Mouse (Mus musculus) hindbrain, postnatal 0 days (tissue): Measurements from ENCODE around the gene Grap. TPM values are rescaled to one million over a fixed set of nuclear protein-coding genes. Genes with fewer than 3 reads are reported as not detected.

Experiments
- ATAC-seq: fragments of 200-750 bp; cut with Nextera tagmentation; 2 replicates; pipeline ENCODE4 v1.8.0; 2017; ENCODE audit warnings: mild to moderate bottlenecking, moderate TSS enrichment, moderate library complexity
- DNase-seq: peaks from one replicate; pipeline ENCODE4 v3.0.0-alpha.2; 2015; ENCODE audit warnings: low spot score
- H3K27ac ChIP-seq: fragments of 300-500 bp; sonication (generic); 2 replicates; pipeline ENCODE4 v1.5.1; 2014; ENCODE audit warnings: mild to moderate bottlenecking
- H3K27me3 ChIP-seq: fragments of 300-500 bp; sonication (generic); 2 replicates; pipeline ENCODE4 v1.6.1; 2014; ENCODE audit warnings: low read length, mixed read lengths; ENCODE audit not compliant: insufficient read depth
- H3K36me3 ChIP-seq: fragments of 300-500 bp; sonication (generic); 2 replicates; pipeline ENCODE4 v1.6.1; 2014; ENCODE audit warnings: low read length, mixed read lengths; ENCODE audit not compliant: insufficient read depth
- H3K4me1 ChIP-seq: fragments of 300-500 bp; sonication (generic); 2 replicates; pipeline ENCODE4 v1.6.1; 2014; ENCODE audit warnings: antibody characterized with exemption, low read length, mixed read lengths; ENCODE audit not compliant: insufficient read depth
- H3K4me2 ChIP-seq: fragments of 300-500 bp; sonication (generic); 2 replicates; pipeline ENCODE4 v1.6.1; 2014; ENCODE audit warnings: low read depth, mild to moderate bottlenecking, low read length, moderate library complexity, mixed read lengths
- H3K4me3 ChIP-seq: fragments of 300-500 bp; sonication (generic); 2 replicates; pipeline ENCODE4 v1.5.1; 2014; ENCODE audit warnings: low read length
- H3K9ac ChIP-seq: fragments of 300-500 bp; sonication (generic); replicated peaks from 2 replicates; pipeline ENCODE4 v1.6.1; 2014; ENCODE audit warnings: mild to moderate bottlenecking, low read length, moderate library complexity, mixed read lengths
- H3K9me3 ChIP-seq: fragments of 300-500 bp; sonication (generic); 2 replicates; pipeline ENCODE4 v1.6.1; 2016; ENCODE audit warnings: low read length, mixed read lengths
- CTCF ChIP-seq: IDR thresholded peaks from 2 replicates; pipeline ENCODE4 v1.5.1; 2016; ENCODE audit warnings: antibody characterized with exemption, control low read depth, low read depth
- WGBS: fragments of 180-500 bp; shearing (Covaris S2); extraction: QIAGEN DNeasy Blood & Tissue Kit; methylation state at CpG from one replicate; pipeline ENCODE4 v1.1.7; 2014; 5-methylcytosine and 5-hydroxymethylcytosine counted together
- polyA plus RNA-seq: library from polyadenylated mRNA; unstranded; fragments of >200 nt; fragmentation: Nextera tagmentation; extraction: Ambion mirVana; gene quantifications from 2 replicates; pipeline ENCODE4 v1.2.1, GENCODE M21; 2015
- total RNA-seq: library from RNA; depleted of rRNA; stranded (reverse); fragments of >200 nt; gene quantifications from 2 replicates; pipeline ENCODE4 v1.2.3, GENCODE M21; 2014

The Grap gene
- total and polyA plus RNA-seq, 2 experiments from 2014 or later: 7.4 to 7.7 TPM

- H3K4me3 ChIP-seq: no peak overlapping the region
- no peak overlapping the region for H3K4me2 ChIP-seq
- no peak for DNase-seq
- no peaks in the 10 kb centered on the region for H3K27me3 ChIP-seq
- H3K9ac ChIP-seq: no peak overlapping the region
- WGBS: 92% methylated on average over 5 of the region's 5 CpGs
- ATAC-seq: no peak
- no peaks in the 10 kb centered on the region for H3K9me3 ChIP-seq
- H3K4me1 ChIP-seq: peaks cover 11% of the 10 kb centered on the region; the same call in 1 of the 2 replicates
- no peak overlapping the region for H3K27ac ChIP-seq
- no peak for TF ChIP-seq CTCF
- H3K36me3 ChIP-seq: no peaks in the 10 kb centered on the region
Observed at GRCm38 (mm10) chr11:61662189-61662588, 9.1 kb downstream of the Grap start.

GRCm38 (mm10) chr11:61665401-61665800 is 12.3 kb downstream of the Grap start:
- Histone ChIP-seq H3K9ac (no peak overlapping the region), H3K4me1 (no peaks in the 10 kb centered on the region), H3K9me3 (no peaks in the 10 kb centered on the region), H3K27ac (no peak overlapping the region), H3K4me3 (no peak overlapping the region), H3K27me3 (no peaks in the 10 kb centered on the region), H3K36me3 (no peaks in the 10 kb centered on the region), H3K4me2 (no peak overlapping the region)
- 88% methylated on average over 4 of the region's 4 CpGs for WGBS
- no peak for ATAC-seq
- no peak for TF ChIP-seq CTCF
- DNase-seq: no peak

GRCm38 (mm10) chr11:61665991-61666799 is 13.1 kb downstream of the Grap start:
- H3K4me3 ChIP-seq: no peak overlapping the region

GRCm38 (mm10) chr11:61667248-61667647 is 14.2 kb downstream of the Grap start:
- Histone ChIP-seq H3K27ac (no peak overlapping the region), H3K36me3 (no peaks in the 10 kb centered on the region), H3K4me3 (no peak overlapping the region), H3K4me1 (no peaks in the 10 kb centered on the region), H3K9ac (no peak overlapping the region), H3K27me3 (no peaks in the 10 kb centered on the region), H3K9me3 (no peaks in the 10 kb centered on the region), H3K4me2 (no peak overlapping the region)
- TF ChIP-seq CTCF: no peak
- WGBS: 86% methylated on average over 5 of the region's 5 CpGs
- ATAC-seq: no peak
- no peak for DNase-seq

More at GRCm38 (mm10) chr11:61665991-61666799, 13.1 kb downstream of the Grap start:
- peak; percentile 70 for DNase-seq
- Histone ChIP-seq H3K4me2 (no peak overlapping the region), H3K36me3 (no peaks in the 10 kb centered on the region), H3K27me3 (no peaks in the 10 kb centered on the region), H3K4me1 (no peaks in the 10 kb centered on the region), H3K9me3 (no peaks in the 10 kb centered on the region), H3K9ac (no peak overlapping the region), H3K27ac (no peak overlapping the region)
- WGBS: 46% methylated on average over 7 of the region's 7 CpGs
- ATAC-seq: peak; percentile 64; the same call in 1 of the 2 replicates
- TF ChIP-seq CTCF: peak; percentile 86

- Histone ChIP-seq H3K9me3 (no peaks in the 10 kb centered on the region), H3K27ac (no peak overlapping the region), H3K27me3 (no peaks in the 10 kb centered on the region), H3K9ac (no peak overlapping the region), H3K4me3 (no peak overlapping the region), H3K36me3 (no peaks in the 10 kb centered on the region), H3K4me2 (no peak overlapping the region), H3K4me1 (no peaks in the 10 kb centered on the region)
- DNase-seq (no peak), ATAC-seq (no peak)
- WGBS: 77% methylated on average over 5 of the region's 5 CpGs
- TF ChIP-seq CTCF: no peak
Observed at GRCm38 (mm10) chr11:61667782-61668181, 14.7 kb downstream of the Grap start.

- Histone ChIP-seq H3K4me1 (peaks cover 8% of the 10 kb centered on the region), H3K36me3 (no peaks in the 10 kb centered on the region), H3K27ac (no peak overlapping the region), H3K4me3 (no peak overlapping the region), H3K4me2 (no peak overlapping the region), H3K9me3 (no peaks in the 10 kb centered on the region), H3K27me3 (no peaks in the 10 kb centered on the region), H3K9ac (no peak overlapping the region)
- 88% methylated on average over 14 of the region's 14 CpGs for WGBS
- no peak for TF ChIP-seq CTCF
- ATAC-seq (no peak), DNase-seq (no peak)
Observed at GRCm38 (mm10) chr11:61669492-61670490, 16.7 kb downstream of the Grap start.
